Mouse (Mus musculus) MEL (cell line): ENCODE results near the gene Olfr465-ps1. TPM values are rescaled to one million over a fixed set of nuclear protein-coding genes. Genes with fewer than 3 reads are reported as not detected.

Source experiments
- DNase-seq: peaks from one replicate; pipeline ENCODE4 v3.0.0; 2011; ENCODE audit warnings: low read depth, low spot score
- H3K27ac ChIP-seq: 2 replicates; pipeline ENCODE4 v1.5.1; 2012; ENCODE audit warnings: low read depth, mild to moderate bottlenecking, control low read depth, low read length, moderate library complexity; ENCODE audit not compliant: control insufficient read depth
- H3K27me3 ChIP-seq, 2 experiments: fragments of 150-350 bp in 1 of 2; sonication (generic) in 1 of 2; 2 replicates each; pipeline ENCODE4 v1.6.1; 2012; ENCODE audit warnings: low read length in 2 of 2, mild to moderate bottlenecking in 2 of 2, improper control_type of control experiment in 1 of 2, moderate library complexity in 1 of 2; ENCODE audit not compliant: insufficient read depth in 2 of 2, control insufficient read depth in 1 of 2
- H3K36me3 ChIP-seq, 2 experiments: 2 replicates each; pipeline ENCODE4 v1.6.1; 2012 to 2014; ENCODE audit warnings: low read length in 2 of 2, improper control_type of control experiment in 1 of 2, inconsistent platforms in 1 of 2, mild to moderate bottlenecking in 1 of 2; ENCODE audit not compliant: insufficient read depth in 2 of 2, control insufficient read depth in 1 of 2
- H3K4me1 ChIP-seq, 2 experiments: fragments of 150-350 bp in 1 of 2; sonication (generic) in 1 of 2; 2 replicates each; pipeline ENCODE4 v1.6.1; 2012; ENCODE audit warnings: low read length in 2 of 2, improper control_type of control experiment in 1 of 2, mild to moderate bottlenecking in 1 of 2; ENCODE audit not compliant: insufficient read depth in 2 of 2, control insufficient read depth in 1 of 2
- H3K4me3 ChIP-seq, 2 experiments: fragments of 150-350 bp in 1 of 2; sonication (generic) in 1 of 2; 2 replicates each; pipeline ENCODE4 v1.5.1; 2012; ENCODE audit warnings: low read depth in 2 of 2, low read length in 2 of 2, mild to moderate bottlenecking in 2 of 2, moderate library complexity in 2 of 2, control low read depth in 1 of 2, improper control_type of control experiment in 1 of 2; ENCODE audit not compliant: control insufficient read depth in 1 of 2, insufficient read depth in 1 of 2
- H3K79me2 ChIP-seq: 2 replicates; pipeline ENCODE4 v1.6.1; 2012; ENCODE audit warnings: mild to moderate bottlenecking, low read length, moderate library complexity; ENCODE audit not compliant: control insufficient read depth, poor library complexity, insufficient read depth
- H3K9ac ChIP-seq: 2 replicates; pipeline ENCODE4 v1.6.1; 2012; ENCODE audit warnings: low read depth, mild to moderate bottlenecking, control low read depth, low read length, moderate library complexity; ENCODE audit not compliant: control insufficient read depth, poor library complexity, severe bottlenecking
- H3K9me3 ChIP-seq: fragments of 150-350 bp; sonication (generic); replicated peaks from 2 replicates; pipeline ENCODE4 v1.6.1; 2012; ENCODE audit warnings: mild to moderate bottlenecking, low read length, improper control_type of control experiment, moderate library complexity; ENCODE audit not compliant: insufficient read depth
- CHD1 ChIP-seq: IDR thresholded peaks from 2 replicates; pipeline ENCODE4 v1.6.1; 2012; ENCODE audit warnings: low read depth, mild to moderate bottlenecking, inconsistent platforms, low read length, improper control_type of control experiment
- CHD2 ChIP-seq: IDR thresholded peaks from 2 replicates; pipeline ENCODE4 v1.6.1; 2011; ENCODE audit warnings: low read length, improper control_type of control experiment
- CTCF ChIP-seq, 3 experiments: IDR thresholded peaks in 2 of 3; conservative IDR thresholded peaks in 1 of 3; 2 replicates each; pipeline ENCODE4 v1.5.1; 2011 to 2012; ENCODE audit warnings: low read length in 3 of 3, low read depth in 2 of 3, mild to moderate bottlenecking in 2 of 3, improper control_type of control experiment in 1 of 3, inconsistent platforms in 1 of 3, mixed read lengths in 1 of 3, moderate library complexity in 1 of 3; ENCODE audit not compliant: control insufficient read depth in 1 of 3, insufficient read depth in 1 of 3, poor library complexity in 1 of 3, severe bottlenecking in 1 of 3
- ELF1 ChIP-seq: IDR thresholded peaks from 2 replicates; pipeline ENCODE4 v1.6.1; 2014; ENCODE audit warnings: low read depth, mild to moderate bottlenecking, inconsistent platforms, low read length, improper control_type of control experiment, moderate library complexity
- ETS1 ChIP-seq: IDR thresholded peaks from 2 replicates; pipeline ENCODE4 v1.6.1; 2012; ENCODE audit warnings: low read depth, mild to moderate bottlenecking, inconsistent platforms, low read length, improper control_type of control experiment, moderate library complexity
- HCFC1 ChIP-seq: IDR thresholded peaks from 2 replicates; pipeline ENCODE4 v1.6.1; 2012; ENCODE audit warnings: low read depth, mild to moderate bottlenecking, inconsistent platforms, low read length, improper control_type of control experiment, moderate library complexity
- JUND ChIP-seq: IDR thresholded peaks from 2 replicates; pipeline ENCODE4 v1.6.1; 2011; ENCODE audit warnings: low read depth, mild to moderate bottlenecking, improper control_type of control experiment, low read length
- MAFK ChIP-seq: IDR thresholded peaks from 2 replicates; pipeline ENCODE4 v1.6.1; 2011; ENCODE audit warnings: low read depth, mild to moderate bottlenecking, low read length, improper control_type of control experiment, borderline replicate concordance
- MAX ChIP-seq: IDR thresholded peaks from 2 replicates; pipeline ENCODE4 v1.6.1; 2011; ENCODE audit warnings: low read length, improper control_type of control experiment
- MAZ ChIP-seq: IDR thresholded peaks from 2 replicates; pipeline ENCODE4 v1.6.1; 2012; ENCODE audit warnings: low read depth, mild to moderate bottlenecking, inconsistent platforms, low read length, improper control_type of control experiment
- MYB ChIP-seq: IDR thresholded peaks from 2 replicates; pipeline ENCODE4 v1.6.1; 2011; ENCODE audit warnings: mild to moderate bottlenecking, low read depth, low read length, improper control_type of control experiment
- NRF1 ChIP-seq: IDR thresholded peaks from 2 replicates; pipeline ENCODE4 v1.6.1; 2014; ENCODE audit warnings: low read depth, mild to moderate bottlenecking, inconsistent platforms, low read length, improper control_type of control experiment, moderate library complexity; ENCODE audit not compliant: poor library complexity, insufficient read depth, severe bottlenecking
- POLR2AphosphoS2 ChIP-seq: IDR thresholded peaks from 2 replicates; pipeline ENCODE4 v1.6.1; 2011; ENCODE audit warnings: low read length, improper control_type of control experiment
- TAL1 ChIP-seq: IDR thresholded peaks from 2 replicates; pipeline ENCODE4 v1.6.1; 2012; ENCODE audit warnings: mild to moderate bottlenecking, inconsistent platforms, low read length, moderate library complexity, mixed read lengths
- TCF12 ChIP-seq: IDR thresholded peaks from 2 replicates; pipeline ENCODE4 v1.6.1; 2014; ENCODE audit warnings: low read depth, mild to moderate bottlenecking, inconsistent platforms, low read length, improper control_type of control experiment, moderate library complexity
- USF1 ChIP-seq: IDR thresholded peaks from 2 replicates; pipeline ENCODE4 v1.6.1; 2014; ENCODE audit warnings: low read depth, mild to moderate bottlenecking, inconsistent platforms, low read length, improper control_type of control experiment, moderate library complexity
- polyA plus RNA-seq, 2 experiments: library from polyadenylated mRNA; stranded (reverse) in 1 of 2; unstranded in 1 of 2; fragments of >175 nt in 1 of 2; fragments of >200 nt in 1 of 2; gene quantifications; 2 replicates each; pipeline versions ENCODE4 v1.2.1 to v1.2.4; 2012; ENCODE audit warnings: low replicate concordance in 2 of 2, low read depth in 1 of 2; ENCODE audit not compliant: insufficient read length in 2 of 2, insufficient read depth in 1 of 2, missing spikeins in 1 of 2
- total RNA-seq: library from RNA; depleted of rRNA; stranded (reverse); fragments of 300-350 nt; gene quantifications from 2 replicates; pipeline ENCODE4 v1.2.3, GENCODE M21; 2012; rRNA removed

Gene Olfr465-ps1
- not detected in 2 replicates for total RNA-seq
- polyA plus RNA-seq, result not detected

DNA sequence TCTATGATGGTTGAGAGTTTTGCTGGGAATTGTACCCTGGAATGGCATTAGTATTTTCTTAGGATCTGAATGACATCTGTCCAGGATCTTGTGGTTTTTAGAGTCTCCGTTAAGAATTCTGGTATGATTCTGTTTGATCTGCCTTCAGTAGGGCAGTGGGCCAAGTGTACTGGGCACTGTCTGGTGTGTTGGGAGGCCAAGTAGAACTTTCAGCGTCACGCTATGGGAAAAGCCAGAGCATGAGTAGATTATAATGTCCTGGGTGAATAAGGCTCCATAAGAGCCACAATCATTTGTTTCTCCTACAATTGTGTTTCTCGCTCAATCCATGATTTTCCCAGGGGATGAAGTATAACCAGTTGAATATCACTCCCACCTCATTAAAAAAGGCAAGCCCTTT, at the start of gene Olfr465-ps1:
Gene Olfr465-ps1, plus strand, starts transcription at position 301 of the 400 bp plus-strand sequence.
- Histone ChIP-seq H3K4me1 (no peaks in the 10 kb centered on the region), H3K9ac (no peak within 1 kb of the TSS), H3K27me3 (no peaks in the 10 kb centered on the region)
- no peak for TF ChIP-seq MAFK
- TF ChIP-seq MYB, result no peak
- no peak for TF ChIP-seq JUND
- no peak for TF ChIP-seq CHD1
- TF ChIP-seq, all 39 proteins: peak for 0
- no peak for DNase-seq
- no peaks in the 10 kb centered on the region for H3K36me3 ChIP-seq
- H3K4me3 ChIP-seq, result no peak within 1 kb of the TSS
- H3K9me3 ChIP-seq, result no peaks in the 10 kb centered on the region
- no peak within 1 kb of the TSS for H3K27ac ChIP-seq
- H3K79me2 ChIP-seq, result no peaks in the 10 kb centered on the region

DNA sequence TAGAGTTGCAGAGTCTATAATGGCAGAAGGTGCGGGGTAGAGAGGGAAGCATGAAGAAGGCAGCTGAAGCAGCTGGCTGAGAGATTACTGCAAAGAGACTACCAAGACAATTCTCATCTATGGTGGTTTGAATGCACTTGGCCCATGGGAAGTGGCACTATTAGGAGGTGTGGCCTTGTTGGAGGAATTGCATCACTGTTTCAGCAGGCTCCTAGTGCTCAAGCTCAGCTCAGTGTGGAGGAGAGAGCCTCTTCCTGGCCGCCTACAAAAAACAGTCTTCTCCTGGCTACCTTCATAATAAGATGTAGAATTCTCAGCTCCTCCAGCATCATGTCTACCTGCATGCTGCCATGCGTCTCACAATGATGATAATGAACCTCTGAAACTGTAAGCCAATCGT, 42.0 kb upstream of the Olfr465-ps1 start:
- H3K36me3 ChIP-seq, result peaks cover 0 to 28% of the 10 kb centered on the region in 2 experiments; a peak in 3 of 4 replicates
- H3K4me1 ChIP-seq, result no peaks in the 10 kb centered on the region; a peak in 1 of 4 replicates
- TF ChIP-seq MAX (no peak), CHD2 (no peak), TCF12 (no peak), CHD1 (no peak), TAL1 (no peak), ETS1 (no peak), MAZ (no peak), JUND (no peak), MAFK (no peak), USF1 (no peak), NRF1 (no peak), HCFC1 (no peak), CTCF (IDR thresholded peaks at IDR 0.05 in 2 of 3, conservative IDR thresholded peaks at IDR 0.05 in 1 of 3; ENCODE audit: control insufficient read depth in 1 of 3, insufficient read depth in 1 of 3, low read depth in 2 of 3, low read length in 3 of 3, poor library complexity in 1 of 3, severe bottlenecking in 1 of 3) (no peak), ELF1 (no peak), POLR2AphosphoS2 (no peak)
- H3K9ac ChIP-seq, result no peak overlapping the region
- no peaks in the 10 kb centered on the region for H3K27me3 ChIP-seq
- H3K27ac ChIP-seq, result no peak overlapping the region
- no peak overlapping the region for H3K4me3 ChIP-seq
- H3K9me3 ChIP-seq, result no peaks in the 10 kb centered on the region
- no peak for DNase-seq
- H3K79me2 ChIP-seq, result peaks cover 27% of the 10 kb centered on the region
